Mouse (Mus musculus) neural tube, embryonic 11.5 days (tissue): ENCODE results near the gene Srd5a1. TPM values are rescaled to one million over a fixed set of nuclear protein-coding genes. Genes with fewer than 3 reads are reported as not detected.
"Not testable (repeated sequence)": the region's sequence is repeated elsewhere in the genome, so short reads cannot be mapped to it uniquely, and the experiment has no call there.

ENCODE experiments used
- ATAC-seq: fragments of 200-750 bp; cut with Nextera tagmentation; 2 replicates; pipeline ENCODE4 v1.8.0; 2017; ENCODE audit warnings: moderate number of reproducible peaks, mild to moderate bottlenecking, moderate TSS enrichment, moderate library complexity; ENCODE audit not compliant: insufficient read depth, low FRiP score, low TSS enrichment
- DNase-seq: peaks from one replicate; pipeline ENCODE4 v3.0.0-alpha.2; 2015; ENCODE audit warnings: low spot score
- H3K27ac ChIP-seq: fragments of 300-500 bp; sonication (generic); 2 replicates; pipeline ENCODE4 v1.5.1; 2014; ENCODE audit warnings: low read depth, mild to moderate bottlenecking, low read length
- H3K27me3 ChIP-seq: fragments of 300-500 bp; sonication (generic); 2 replicates; pipeline ENCODE4 v1.6.1; 2014; ENCODE audit warnings: mild to moderate bottlenecking, low read length, mixed read lengths; ENCODE audit not compliant: control insufficient read depth, insufficient read depth
- H3K36me3 ChIP-seq: fragments of 300-500 bp; sonication (generic); 2 replicates; pipeline ENCODE4 v1.6.1; 2014; ENCODE audit warnings: mild to moderate bottlenecking, low read length, moderate library complexity, mixed read lengths; ENCODE audit not compliant: control insufficient read depth, insufficient read depth
- H3K4me1 ChIP-seq: fragments of 300-500 bp; sonication (generic); 2 replicates; pipeline ENCODE4 v1.6.1; 2014; ENCODE audit warnings: low read length, mixed read lengths; ENCODE audit not compliant: control insufficient read depth, insufficient read depth
- H3K4me2 ChIP-seq: fragments of 300-500 bp; sonication (generic); 2 replicates; pipeline ENCODE4 v1.6.1; 2014; ENCODE audit warnings: low read depth, mild to moderate bottlenecking, moderate library complexity
- H3K4me3 ChIP-seq: fragments of 300-500 bp; sonication (generic); 2 replicates; pipeline ENCODE4 v1.5.1; 2014; ENCODE audit warnings: low read depth, low read length
- H3K9ac ChIP-seq: fragments of 300-500 bp; sonication (generic); 2 replicates; pipeline ENCODE4 v1.6.1; 2014; ENCODE audit warnings: mild to moderate bottlenecking, low read length
- H3K9me3 ChIP-seq: fragments of 300-500 bp; sonication (generic); 2 replicates; pipeline ENCODE4 v1.6.1; 2016; ENCODE audit warnings: low read length; ENCODE audit not compliant: control insufficient read depth
- WGBS: fragments of 180-500 bp; shearing (Covaris S2); extraction: QIAGEN DNeasy Blood & Tissue Kit; methylation state at CpG from one replicate; pipeline ENCODE4 v1.1.7; 2014; 5-methylcytosine and 5-hydroxymethylcytosine counted together
- polyA plus RNA-seq: library from polyadenylated mRNA; unstranded; fragments of >200 nt; fragmentation: Nextera tagmentation; extraction: Ambion mirVana; gene quantifications from 2 replicates; pipeline ENCODE4 v1.2.1, GENCODE M21; 2014

Srd5a1 gene
- polyA plus RNA-seq, 1 experiment from 2014 or later: 26.0 TPM

- peaks cover 4% of the 10 kb centered on the region; the same call in 1 of the 2 replicates for H3K36me3 ChIP-seq
- no peak overlapping the region for H3K9ac ChIP-seq
- no peak overlapping the region for H3K4me2 ChIP-seq
- H3K4me1 ChIP-seq: no peaks in the 10 kb centered on the region
- H3K27ac ChIP-seq: no peak overlapping the region
- H3K9me3 ChIP-seq: no peaks in the 10 kb centered on the region
- no peak for DNase-seq
- WGBS: 86% methylated on average over 4 of the region's 4 CpGs
- no peak for ATAC-seq
- no peak overlapping the region for H3K4me3 ChIP-seq
- H3K27me3 ChIP-seq: no peaks in the 10 kb centered on the region
These were observed 29.3 kb upstream of the Srd5a1 start for GRCm38 (mm10) chr13:69640541-69640940.

DNA sequence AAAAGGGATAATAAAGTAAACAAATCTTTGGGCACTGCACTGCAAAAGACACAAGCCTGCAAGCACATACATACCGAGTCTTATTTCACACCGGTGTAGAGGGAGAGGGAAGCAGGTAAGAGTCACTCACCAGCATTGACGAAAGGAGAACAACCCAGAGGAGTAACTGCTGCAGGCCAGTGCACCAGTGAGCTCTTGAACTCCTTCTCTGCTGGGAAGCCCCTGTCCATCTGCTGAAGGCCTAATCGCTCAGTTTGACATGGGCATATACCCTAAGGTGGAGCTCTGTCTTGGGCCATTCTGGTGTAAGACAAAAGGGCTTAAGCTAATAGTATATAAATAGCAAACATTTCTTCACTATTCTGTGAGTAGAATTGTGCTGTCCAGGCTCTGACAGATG is 28.9 kb upstream of the Srd5a1 start:
- Histone ChIP-seq H3K4me3 (no peak overlapping the region), H3K27me3 (no peaks in the 10 kb centered on the region), H3K36me3 (peaks cover 8% of the 10 kb centered on the region), H3K27ac (no peak overlapping the region), H3K9me3 (no peaks in the 10 kb centered on the region), H3K9ac (no peak overlapping the region), H3K4me2 (no peak overlapping the region), H3K4me1 (no peaks in the 10 kb centered on the region)
- ATAC-seq: no peak
- WGBS: 92% methylated on average over 4 of the region's 4 CpGs
- no peak for DNase-seq

DNA sequence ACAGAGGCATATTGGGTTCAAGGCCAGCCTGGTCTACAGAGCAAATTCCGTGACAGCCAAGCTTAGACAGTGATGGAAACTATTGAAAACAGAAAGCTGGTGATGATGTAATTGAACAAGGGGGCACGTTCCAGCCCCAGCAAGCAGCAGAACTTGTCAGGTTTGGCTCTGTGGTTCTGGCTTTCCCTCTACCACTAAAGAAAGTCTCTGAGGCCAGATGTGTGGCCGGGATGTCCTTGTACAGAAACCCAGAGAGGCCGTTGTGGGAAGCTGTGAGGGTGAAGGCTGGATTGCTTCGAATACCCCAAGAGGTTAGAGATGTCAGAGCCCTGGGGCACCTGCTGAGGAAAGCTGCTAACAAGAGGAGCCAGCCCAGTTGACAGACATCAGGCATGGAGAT is 28.0 kb upstream of the Srd5a1 start:
- Histone ChIP-seq H3K27me3 (no peaks in the 10 kb centered on the region), H3K27ac (no peak overlapping the region), H3K9ac (no peak overlapping the region), H3K36me3 (peaks cover 13% of the 10 kb centered on the region), H3K4me3 (no peak overlapping the region), H3K9me3 (no peaks in the 10 kb centered on the region), H3K4me2 (no peak overlapping the region), H3K4me1 (no peaks in the 10 kb centered on the region)
- DNase-seq (no peak), ATAC-seq (no peak)
- 93% methylated on average over 5 of the region's 5 CpGs for WGBS

DNA sequence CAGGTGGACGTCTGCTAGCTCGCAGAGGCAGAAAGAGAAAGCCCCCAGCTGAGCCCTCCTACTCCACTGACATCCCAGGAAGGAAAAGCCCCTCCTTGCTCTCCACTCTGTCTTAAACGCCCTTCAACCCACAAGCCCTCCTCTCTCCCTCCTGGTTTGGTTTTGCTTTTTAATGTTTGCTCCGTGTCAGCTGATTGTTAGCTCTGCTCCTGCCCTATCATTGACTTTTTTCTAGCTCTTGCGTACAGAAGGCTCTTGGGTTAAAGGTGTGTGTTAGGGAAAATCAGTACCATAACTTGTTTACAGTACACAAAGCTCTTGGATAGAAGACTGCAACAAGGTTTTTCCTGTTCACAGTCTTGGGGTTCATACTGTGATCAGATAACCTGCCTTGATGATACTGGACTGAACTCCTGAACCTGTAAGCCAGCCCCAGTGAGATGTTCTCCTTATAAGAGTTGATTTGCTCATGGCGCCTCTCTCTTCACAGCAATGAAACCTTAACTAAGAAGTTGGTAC is 26.9 kb upstream of the Srd5a1 start:
- WGBS: 84% methylated on average over 6 of the region's 6 CpGs
- Histone ChIP-seq H3K4me1 (no peaks in the 10 kb centered on the region), H3K27me3 (no peaks in the 10 kb centered on the region), H3K4me3 (no peak overlapping the region), H3K9ac (no peak overlapping the region), H3K36me3 (peaks cover 21% of the 10 kb centered on the region), H3K4me2 (no peak overlapping the region), H3K9me3 (no peaks in the 10 kb centered on the region), H3K27ac (no peak overlapping the region)
- no peak for ATAC-seq
- DNase-seq: no peak

DNA sequence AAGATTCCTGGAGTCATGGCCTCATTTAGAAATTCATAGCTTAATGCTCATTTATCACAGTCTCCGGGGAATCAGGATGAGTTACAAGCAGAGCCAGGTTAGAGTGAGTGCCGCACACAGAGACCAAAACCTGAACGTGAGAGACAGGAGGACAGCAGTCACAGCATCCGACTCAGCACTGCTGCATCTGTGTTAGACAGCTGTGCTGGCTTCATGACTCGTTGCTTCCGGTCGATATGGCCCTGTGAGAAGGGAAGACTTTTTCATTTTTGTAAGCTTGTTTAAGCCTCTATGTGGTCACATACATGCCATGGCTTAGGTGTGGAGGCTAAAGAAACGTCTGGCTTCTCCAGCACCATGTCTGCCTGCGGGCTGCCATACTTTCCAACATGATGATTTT is 26.4 kb upstream of the Srd5a1 start:
- no peak overlapping the region for H3K9ac ChIP-seq
- no peaks in the 10 kb centered on the region for H3K9me3 ChIP-seq
- no peak overlapping the region for H3K4me3 ChIP-seq
- H3K4me1 ChIP-seq: no peaks in the 10 kb centered on the region
- H3K27ac ChIP-seq: no peak overlapping the region
- H3K4me2 ChIP-seq: no peak overlapping the region
- H3K27me3 ChIP-seq: no peaks in the 10 kb centered on the region
- DNase-seq (no peak), ATAC-seq (no peak)
- WGBS: 92% methylated on average over 9 of the region's 9 CpGs
- peaks cover 22% of the 10 kb centered on the region for H3K36me3 ChIP-seq

DNA sequence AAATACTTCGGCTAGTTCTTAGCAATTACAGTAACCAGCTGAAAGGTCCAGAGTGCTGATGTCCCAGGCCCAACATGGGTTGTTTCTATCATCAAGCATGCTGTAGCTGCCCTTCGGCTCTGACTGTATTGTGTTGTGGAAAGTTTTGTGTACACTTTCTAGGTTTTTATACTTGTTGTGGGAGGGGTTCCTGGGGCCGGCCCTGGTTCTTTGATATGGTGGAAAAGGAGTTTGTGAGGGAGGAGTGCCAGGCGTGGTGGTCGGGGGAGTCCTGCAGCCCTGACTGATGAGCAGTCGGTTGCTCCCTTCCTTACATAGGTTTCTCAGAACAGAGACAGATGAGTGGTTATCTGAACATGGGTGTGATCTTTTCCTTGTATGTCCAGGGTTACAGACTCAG is 25.6 kb upstream of the Srd5a1 start:
- Histone ChIP-seq H3K9ac (no peak overlapping the region), H3K4me3 (no peak overlapping the region), H3K36me3 (peaks cover 24% of the 10 kb centered on the region), H3K27ac (no peak overlapping the region), H3K4me1 (no peaks in the 10 kb centered on the region), H3K9me3 (no peaks in the 10 kb centered on the region), H3K27me3 (no peaks in the 10 kb centered on the region), H3K4me2 (no peak overlapping the region)
- DNase-seq: no peak
- 91% methylated on average over 6 of the region's 6 CpGs for WGBS
- no peak for ATAC-seq

DNA sequence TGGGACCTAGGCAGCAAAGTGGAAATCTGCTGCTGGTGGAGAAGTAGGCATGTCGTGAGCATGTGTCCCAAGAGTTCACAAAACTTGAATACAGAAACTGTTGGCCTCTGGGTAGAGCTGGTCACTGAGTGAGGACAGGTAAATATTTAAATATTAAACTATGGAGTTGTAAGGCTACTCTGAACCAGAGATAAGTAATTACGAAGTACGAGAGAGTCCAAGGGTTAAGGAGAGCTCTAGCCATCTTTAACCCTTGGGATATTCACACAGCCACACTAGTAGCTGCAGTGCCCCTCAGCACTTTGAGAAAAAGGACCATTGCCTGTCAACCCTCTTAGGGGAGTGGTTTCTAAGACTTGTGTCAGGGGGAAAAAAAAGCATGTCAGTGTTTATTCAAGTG is 25.1 kb upstream of the Srd5a1 start:
- H3K36me3 ChIP-seq: peaks cover 26% of the 10 kb centered on the region

DNA sequence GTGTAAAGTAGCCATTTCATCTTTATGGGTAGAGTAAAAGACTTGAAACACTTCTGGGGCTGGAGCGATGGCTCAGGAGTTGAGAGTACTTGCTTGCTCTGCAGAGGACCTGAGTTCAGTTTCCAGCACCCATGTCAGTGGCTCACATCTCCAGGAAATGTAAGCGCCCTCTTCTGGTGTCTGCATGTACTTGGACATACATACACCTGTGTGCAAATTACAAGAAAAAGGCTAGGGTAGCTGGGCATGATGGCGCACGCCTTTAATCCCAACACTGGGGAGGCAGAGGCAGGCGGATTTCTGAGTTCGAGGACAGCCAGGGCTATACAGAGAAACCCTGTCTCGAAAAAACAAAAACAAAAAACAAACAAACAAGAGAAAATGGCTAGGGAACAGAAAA is 24.6 kb upstream of the Srd5a1 start:
- WGBS: 92% methylated on average over 7 of the region's 7 CpGs
- not testable (repeated sequence) for H3K4me3 ChIP-seq, H3K27me3 ChIP-seq, ATAC-seq, H3K4me1 ChIP-seq, DNase-seq, H3K27ac ChIP-seq, H3K4me2 ChIP-seq, H3K9ac ChIP-seq, H3K9me3 ChIP-seq
- peaks cover 26% of the 10 kb centered on the region for H3K36me3 ChIP-seq

More for the DNA sequence above, 25.1 kb upstream of the Srd5a1 start:
- Histone ChIP-seq H3K9me3 (no peaks in the 10 kb centered on the region), H3K9ac (no peak overlapping the region), H3K4me2 (no peak overlapping the region), H3K4me1 (no peaks in the 10 kb centered on the region), H3K27ac (no peak overlapping the region), H3K27me3 (no peaks in the 10 kb centered on the region), H3K4me3 (no peak overlapping the region)
- 94% methylated on average over 3 of the region's 3 CpGs for WGBS
- no peak for ATAC-seq
- no peak for DNase-seq

- no peak overlapping the region for H3K4me2 ChIP-seq
- ATAC-seq: no peak
- H3K27ac ChIP-seq: no peak overlapping the region
- 95% methylated on average over 2 of the region's 2 CpGs for WGBS
- no peaks in the 10 kb centered on the region for H3K9me3 ChIP-seq
- H3K9ac ChIP-seq: no peak overlapping the region
- no peaks in the 10 kb centered on the region for H3K4me1 ChIP-seq
- peaks cover 35% of the 10 kb centered on the region for H3K36me3 ChIP-seq
- no peak overlapping the region for H3K4me3 ChIP-seq
- no peak for DNase-seq
- no peaks in the 10 kb centered on the region for H3K27me3 ChIP-seq
These were observed 22.7 kb upstream of the Srd5a1 start for GRCm38 (mm10) chr13:69633988-69634387.
